Mouse (Mus musculus): ENCODE measurements around the gene Ccdc180.

GRCm38 (mm10) chr4:45964771-45965439 lies 74.8 kb downstream of the Ccdc180 start, which contains the start of gene Tdrd7:
- TF ChIP-seq CTCF (IDR thresholded peaks at IDR 0.05; ENCODE audit: control insufficient read depth, insufficient read depth, insufficient replicate concordance, low read depth, low read length) (no peak), POLR2A (IDR thresholded peaks at IDR 0.05; ENCODE audit: control insufficient read depth, low read depth, low read length) (no peak)
